Mouse (Mus musculus): ENCODE results near the gene Tssk1.

DNA sequence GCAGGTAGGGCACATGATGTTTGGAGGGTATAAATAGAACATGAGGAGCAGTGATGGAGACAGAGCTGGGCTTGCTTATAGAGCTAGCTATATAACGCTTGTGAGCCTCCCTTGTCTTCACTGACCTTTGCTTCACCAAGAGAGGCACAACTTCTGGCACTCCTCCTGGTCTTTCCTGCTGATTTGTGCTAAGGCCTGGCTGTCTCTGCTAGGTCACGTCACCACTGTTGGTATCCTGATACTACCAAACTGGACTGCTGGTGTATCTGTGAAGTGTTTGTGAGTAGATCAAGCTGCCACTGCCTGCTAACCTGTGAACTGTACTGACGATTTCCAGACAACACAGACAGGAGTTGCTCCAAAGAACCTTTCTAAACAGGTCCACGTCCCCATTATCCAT lies 18.8 kb upstream of the Tssk1 start:
- no peak for TF ChIP-seq CTCF (IDR thresholded peaks at IDR 0.05; ENCODE audit: low read depth, low read length)
- no peak for TF ChIP-seq POLR2A (IDR thresholded peaks at IDR 0.05; ENCODE audit: insufficient read depth, low read length)

Data from ES-Bruce4 (cell line).